Mouse (Mus musculus) heart, adult 2 months (tissue): ENCODE measurements at regions not wholly inside any gene's neighbourhood (a gene's known extent, or its start where the extent isn't known, plus 50 kb on each side); places are given as distances from the start of the nearest gene placed in this dataset.

ENCODE experiments used
- DNase-seq, 2 experiments: peaks; one replicate each; pipeline ENCODE4 v3.0.0; 2021
- H3K27ac ChIP-seq: fragments of 200-600 bp; 2 replicates; pipeline ENCODE4 v1.8.1; 2022
- H3K27me3 ChIP-seq: fragments of 200-500 bp; 2 replicates; pipeline ENCODE4 v1.6.1; 2012; ENCODE audit warnings: mild to moderate bottlenecking, low read length, inconsistent platforms, mixed read lengths; ENCODE audit not compliant: control insufficient read depth, insufficient read depth
- H3K36me3 ChIP-seq: fragments of 200-500 bp; 2 replicates; pipeline ENCODE4 v1.6.1; 2012; ENCODE audit warnings: low read length, inconsistent platforms; ENCODE audit not compliant: control insufficient read depth, insufficient read depth
- H3K4me1 ChIP-seq: fragments of 200-500 bp; 2 replicates; pipeline ENCODE4 v1.6.1; 2011; ENCODE audit warnings: low read length; ENCODE audit not compliant: control insufficient read depth, insufficient read depth
- H3K4me3 ChIP-seq: fragments of 200-600 bp; 2 replicates; pipeline ENCODE4 v1.8.1; 2022
- H3K79me2 ChIP-seq: fragments of 200-500 bp; replicated peaks from 2 replicates; pipeline ENCODE4 v1.6.1; 2012; ENCODE audit warnings: mild to moderate bottlenecking, inconsistent platforms, low read length, moderate library complexity, mixed read lengths; ENCODE audit not compliant: control insufficient read depth, insufficient read depth
- H3K9ac ChIP-seq: fragments of 200-500 bp; 2 replicates; pipeline ENCODE4 v1.6.1; 2012; ENCODE audit warnings: low read depth, mild to moderate bottlenecking, control low read depth, inconsistent platforms, low read length, mixed read lengths
- CTCF ChIP-seq: fragments of 200-600 bp; IDR thresholded peaks from 2 replicates; pipeline ENCODE4 v1.8.1; 2022; ENCODE audit warnings: antibody characterized with exemption, mild to moderate bottlenecking, moderate library complexity
- EP300 ChIP-seq: fragments of 200-500 bp; IDR thresholded peaks from 2 replicates; pipeline ENCODE4 v1.6.1; 2011; ENCODE audit warnings: low read depth, low read length, control low read depth; ENCODE audit not compliant: insufficient read depth
- POLR2A ChIP-seq: fragments of 200-500 bp; IDR thresholded peaks from 2 replicates; pipeline ENCODE4 v1.6.1; 2011; ENCODE audit warnings: mild to moderate bottlenecking, low read depth, low read length, control low read depth; ENCODE audit not compliant: insufficient read depth
- WGBS: fragments of 180-500 bp; shearing (Covaris S2); methylation state at CpG from one replicate; pipeline ENCODE4 v1.1.7; 2018; 5-methylcytosine and 5-hydroxymethylcytosine counted together
- intact Hi-C: fragments of 180-260 bp; cut with DNase I; formaldehyde crosslinking; loops from one replicate; pipeline ENCODE4 v1.15.1; 2025

DNA sequence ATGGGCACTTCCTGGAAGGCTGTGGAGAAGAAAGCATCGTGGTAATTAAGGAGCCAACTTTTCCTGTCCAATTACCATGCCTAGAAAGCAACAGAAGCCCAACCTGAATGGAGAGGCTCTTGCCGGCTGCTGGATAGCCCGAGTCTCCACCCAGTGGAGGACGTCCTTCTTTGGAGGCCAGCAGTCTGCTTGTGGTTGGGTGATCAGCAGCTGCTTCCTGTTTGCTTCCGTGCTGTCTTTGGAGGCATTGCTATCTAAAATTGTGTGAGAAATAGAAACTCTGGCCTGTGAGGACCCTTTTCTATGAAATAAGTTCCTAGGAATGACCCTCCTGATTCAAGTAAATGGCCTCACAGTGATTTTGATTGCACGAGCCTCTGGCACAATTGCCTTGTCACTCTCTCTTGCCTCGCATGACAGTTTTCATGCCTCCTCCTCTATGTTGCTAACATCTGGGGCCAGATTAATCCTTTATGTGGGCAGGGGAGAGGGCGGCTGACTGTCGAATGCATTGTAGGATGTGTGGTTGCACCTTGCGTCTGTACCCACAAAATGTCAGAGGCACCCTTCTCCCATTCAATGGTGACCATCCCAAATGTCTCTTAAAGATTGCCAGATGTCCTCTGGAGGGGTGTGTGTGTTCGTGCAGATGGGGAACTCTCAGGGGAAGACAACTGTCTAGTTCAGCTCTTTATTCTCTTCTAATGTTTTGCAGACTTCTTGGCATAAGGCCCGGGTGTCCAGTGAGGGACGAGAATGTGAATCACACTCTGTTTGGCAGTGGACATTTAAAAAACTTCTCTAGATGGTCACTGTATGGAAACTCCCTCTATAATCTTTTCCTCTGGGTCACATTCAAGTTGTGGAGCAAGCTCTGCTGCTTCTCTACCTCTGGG, 374.6 kb downstream of the Gm49356 start:
- Histone ChIP-seq H3K4me1 (peaks cover 5% of the 10 kb centered on the region), H3K79me2 (no peaks in the 10 kb centered on the region), H3K4me3 (peak overlapping the region; percentile 3; the same call in 1 of the 2 replicates), H3K27me3 (no peaks in the 10 kb centered on the region), H3K9ac (no peak overlapping the region), H3K27ac (peak overlapping the region; percentile 36), H3K36me3 (no peaks in the 10 kb centered on the region)
- DNase-seq, result peak; percentile 64 to 80
- intact Hi-C loops, result no loop called here
- WGBS, result 20% methylated on average over 13 of the region's 13 CpGs
- TF ChIP-seq CTCF (peak; percentile 61), EP300 (peak; percentile 63), POLR2A (peak; percentile 37; the same call in 1 of the 2 replicates)
